Mouse (Mus musculus) ES-Bruce4 (cell line): ENCODE data around the gene Cacng7. TPM values are rescaled to one million over a fixed set of nuclear protein-coding genes. Genes with fewer than 3 reads are reported as not detected.
A peak's percentile ranks its signal among the peaks of the same experiment; 100 is the strongest.

ENCODE experiments used
- H3K27ac ChIP-seq: 2 replicates; pipeline ENCODE4 v1.5.1; 2012; ENCODE audit warnings: low read length, inconsistent platforms; ENCODE audit not compliant: insufficient read depth
- H3K27me3 ChIP-seq: 2 replicates; pipeline ENCODE4 v1.6.1; 2012; ENCODE audit warnings: mild to moderate bottlenecking, low read length, inconsistent platforms; ENCODE audit not compliant: control insufficient read depth, poor library complexity, insufficient read depth, severe bottlenecking
- H3K36me3 ChIP-seq: 2 replicates; pipeline ENCODE4 v1.6.1; 2012; ENCODE audit warnings: inconsistent platforms, mild to moderate bottlenecking, low read length, moderate library complexity; ENCODE audit not compliant: control insufficient read depth, poor library complexity, insufficient read depth, severe bottlenecking
- H3K4me1 ChIP-seq: one replicate; pipeline ENCODE4 v1.8.1; 2011; ENCODE audit warnings: low read length; ENCODE audit not compliant: control insufficient read depth, insufficient read depth
- H3K4me3 ChIP-seq: 2 replicates; pipeline ENCODE4 v1.5.1; 2011; ENCODE audit warnings: low read depth, mild to moderate bottlenecking, low read length
- H3K9ac ChIP-seq: 2 replicates; pipeline ENCODE4 v1.6.1; 2012; ENCODE audit warnings: low read depth, mild to moderate bottlenecking, inconsistent platforms; ENCODE audit not compliant: poor library complexity, severe bottlenecking
- H3K9me3 ChIP-seq: replicated peaks from 2 replicates; pipeline ENCODE4 v1.6.1; 2012; ENCODE audit warnings: mild to moderate bottlenecking, low read length, inconsistent platforms; ENCODE audit not compliant: control insufficient read depth, poor library complexity, insufficient read depth, severe bottlenecking
- CTCF ChIP-seq: IDR thresholded peaks from one replicate; pipeline ENCODE4 v1.8.1; 2011; ENCODE audit warnings: low read depth, low read length
- EP300 ChIP-seq: IDR thresholded peaks from 2 replicates; pipeline ENCODE4 v1.6.1; 2011; ENCODE audit warnings: low read depth, low read length; ENCODE audit not compliant: insufficient read depth
- POLR2A ChIP-seq: IDR thresholded peaks from one replicate; pipeline ENCODE4 v1.8.1; 2011; ENCODE audit warnings: low read length; ENCODE audit not compliant: insufficient read depth
- polyA plus RNA-seq: library from polyadenylated mRNA; stranded (reverse); fragments of >200 nt; gene quantifications from 2 replicates; pipeline ENCODE4 v1.2.4, GENCODE M21; 2011; ENCODE audit warnings: low read depth; ENCODE audit not compliant: missing spikeins, insufficient read depth, insufficient read length

The Cacng7 gene
- polyA plus RNA-seq, 1 experiment, result 57.6 TPM

DNA sequence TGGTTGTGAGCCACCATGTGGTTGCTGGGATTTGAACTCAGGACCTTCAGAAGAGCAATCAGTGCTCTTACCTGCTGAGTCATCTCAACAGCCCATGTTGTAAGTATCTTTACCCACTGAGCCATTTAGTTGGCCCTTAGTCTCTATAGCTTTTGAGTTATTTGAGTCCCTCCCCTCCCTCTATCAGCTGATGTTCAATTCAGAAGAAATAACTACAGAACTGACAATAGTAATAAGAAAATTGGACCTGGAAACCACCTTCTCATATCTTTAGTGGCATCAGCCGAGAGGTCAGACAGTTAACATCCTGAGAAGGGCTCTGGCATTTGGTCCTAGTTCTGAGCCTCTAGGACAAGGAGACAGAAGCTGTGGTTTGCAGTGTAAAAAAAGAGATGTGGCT is 38.0 kb upstream of the Cacng7 start:
- Histone ChIP-seq H3K9me3 (no peaks in the 10 kb centered on the region), H3K36me3 (peaks cover 45% of the 10 kb centered on the region), H3K27ac (no peak overlapping the region), H3K27me3 (no peaks in the 10 kb centered on the region), H3K4me3 (no peak overlapping the region), H3K9ac (no peak overlapping the region), H3K4me1 (peaks cover under 1% of the 10 kb centered on the region)
- TF ChIP-seq POLR2A (no peak), CTCF (no peak), EP300 (no peak)

DNA sequence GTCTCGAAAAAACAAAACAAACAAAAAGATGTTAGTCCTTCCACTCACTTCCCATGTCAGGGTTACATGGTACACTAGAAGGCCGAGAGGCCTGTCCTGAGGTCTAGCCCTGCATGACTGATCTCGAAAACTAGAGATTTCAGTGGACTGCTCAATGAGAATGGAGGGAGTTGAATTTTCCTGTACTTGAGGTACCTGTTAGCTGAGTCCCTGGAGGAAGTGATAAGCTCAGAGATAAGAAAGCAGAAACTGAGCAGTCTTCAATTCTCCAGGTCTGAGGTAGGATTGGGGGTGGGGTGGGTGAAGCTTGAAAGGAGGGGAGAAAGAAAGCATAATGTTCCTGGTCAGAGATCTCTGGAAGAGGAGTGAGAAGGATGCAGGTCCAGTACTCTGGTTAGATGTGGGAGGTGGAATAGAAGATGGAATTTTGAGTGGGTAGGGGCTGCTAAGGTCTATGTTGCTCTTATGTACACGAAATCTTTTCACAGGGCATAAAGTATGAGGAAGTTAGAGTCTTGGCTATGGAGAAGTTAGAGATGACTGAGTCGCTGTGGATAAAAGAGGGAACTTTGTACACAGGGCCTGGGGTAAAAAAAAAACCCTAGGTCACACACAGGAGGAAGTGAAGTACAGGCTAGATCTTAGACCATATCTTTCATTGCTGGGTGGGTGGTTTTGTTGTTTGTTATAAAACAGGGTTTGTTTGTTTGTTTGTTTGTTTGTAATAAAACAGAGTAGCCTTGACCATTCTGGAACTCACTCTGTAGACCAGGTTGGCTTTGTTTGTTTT is 37.2 kb upstream of the Cacng7 start:
- Histone ChIP-seq H3K36me3 (peaks cover 47% of the 10 kb centered on the region), H3K27me3 (no peaks in the 10 kb centered on the region), H3K4me3 (no peak overlapping the region), H3K27ac (no peak overlapping the region), H3K9me3 (no peaks in the 10 kb centered on the region), H3K4me1 (peaks cover 2% of the 10 kb centered on the region), H3K9ac (no peak overlapping the region)
- TF ChIP-seq POLR2A (no peak), EP300 (no peak), CTCF (no peak)

DNA sequence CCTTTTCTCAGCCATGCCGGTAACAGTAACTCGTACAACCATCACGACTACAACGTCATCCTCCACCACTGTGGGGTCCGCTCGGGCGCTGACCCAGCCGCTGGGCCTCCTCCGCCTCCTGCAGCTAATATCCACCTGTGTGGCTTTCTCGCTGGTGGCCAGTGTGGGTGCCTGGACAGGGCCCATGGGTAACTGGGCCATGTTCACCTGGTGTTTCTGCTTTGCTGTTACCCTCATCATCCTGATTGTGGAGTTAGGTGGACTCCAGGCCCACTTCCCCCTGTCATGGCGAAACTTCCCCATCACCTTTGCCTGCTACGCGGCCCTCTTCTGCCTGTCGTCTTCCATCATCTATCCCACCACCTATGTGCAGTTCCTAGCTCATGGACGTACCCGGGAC is 36.0 kb upstream of the Cacng7 start:
- H3K27ac ChIP-seq, result no peak overlapping the region
- TF ChIP-seq CTCF, result no peak
- TF ChIP-seq EP300, result no peak
- TF ChIP-seq POLR2A, result no peak
- peaks cover 47% of the 10 kb centered on the region for H3K36me3 ChIP-seq
- peaks cover 2% of the 10 kb centered on the region for H3K4me1 ChIP-seq
- no peak overlapping the region for H3K9ac ChIP-seq
- no peaks in the 10 kb centered on the region for H3K9me3 ChIP-seq
- H3K27me3 ChIP-seq, result no peaks in the 10 kb centered on the region
- no peak overlapping the region for H3K4me3 ChIP-seq

- peaks cover 2% of the 10 kb centered on the region for H3K4me1 ChIP-seq
- no peaks in the 10 kb centered on the region for H3K9me3 ChIP-seq
- TF ChIP-seq POLR2A, result no peak
- peak; percentile 34 for TF ChIP-seq CTCF
- H3K9ac ChIP-seq, result no peak overlapping the region
- H3K27me3 ChIP-seq, result no peaks in the 10 kb centered on the region
- peaks cover 39% of the 10 kb centered on the region for H3K36me3 ChIP-seq
- H3K27ac ChIP-seq, result peak overlapping the region; percentile 33
- no peak overlapping the region for H3K4me3 ChIP-seq
These were observed 32.7 kb upstream of the Cacng7 start for GRCm38 (mm10) chr7:3299941-3300617.

DNA sequence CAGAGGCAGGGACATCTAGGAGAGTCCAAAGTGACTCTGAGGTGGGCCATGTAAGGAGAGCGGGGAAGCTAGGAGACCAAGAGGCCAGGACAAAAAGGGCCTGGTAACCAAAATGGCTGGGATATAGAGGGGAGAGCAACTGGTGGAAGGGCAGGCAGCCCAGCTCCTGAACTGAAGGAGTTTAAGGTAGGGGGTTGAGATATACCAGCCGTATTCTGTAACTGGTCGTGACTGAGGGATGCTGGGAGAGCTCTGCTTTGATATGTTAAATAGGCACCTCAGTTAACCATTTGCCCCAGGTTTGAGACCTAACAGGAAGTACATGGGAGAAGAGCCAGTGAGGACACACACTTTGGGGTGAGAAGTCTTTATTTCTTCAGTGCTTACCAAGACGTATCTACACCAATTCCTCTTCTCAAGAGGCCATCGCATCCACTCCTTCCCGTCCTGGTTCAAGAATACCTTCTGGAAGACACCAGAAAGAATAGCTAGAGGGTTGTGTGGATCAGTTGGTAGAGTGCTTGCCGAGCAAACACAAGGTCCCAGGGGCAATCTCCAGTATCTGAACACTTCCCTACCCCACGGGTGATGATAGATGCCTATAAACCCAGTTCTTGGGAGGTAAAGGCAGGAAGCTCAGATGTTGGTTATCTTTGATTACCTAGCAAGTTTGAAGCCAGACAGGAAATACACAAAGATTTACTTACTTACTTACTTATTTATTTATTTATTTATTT is 31.7 kb upstream of the Cacng7 start:
- Histone ChIP-seq H3K27ac (peak overlapping the region; percentile 70), H3K4me1 (peaks cover 2% of the 10 kb centered on the region), H3K9ac (0 out of 2 replicates have a peak overlapping the region, but pooled peaks have one; percentile 32), H3K27me3 (no peaks in the 10 kb centered on the region), H3K36me3 (peaks cover 29% of the 10 kb centered on the region), H3K9me3 (no peaks in the 10 kb centered on the region), H3K4me3 (no peak overlapping the region)
- TF ChIP-seq EP300, result no peak
- TF ChIP-seq CTCF, result no peak
- TF ChIP-seq POLR2A, result no peak
